Mouse (Mus musculus) CD4-positive, CD25-positive, alpha-beta regulatory T cell (primary cell): ENCODE data around the gene Gm16506. TPM values are rescaled to one million over a fixed set of nuclear protein-coding genes. Genes with fewer than 3 reads are reported as not detected.

ENCODE experiments used
- polyA plus RNA-seq: library from polyadenylated mRNA; unstranded; fragments of 100-300 nt; shearing (Covaris generic); gene quantifications from one replicate; pipeline ENCODE4 v1.2.1, GENCODE M21; 2017

Gene Gm16506
- not detected for polyA plus RNA-seq

DNA sequence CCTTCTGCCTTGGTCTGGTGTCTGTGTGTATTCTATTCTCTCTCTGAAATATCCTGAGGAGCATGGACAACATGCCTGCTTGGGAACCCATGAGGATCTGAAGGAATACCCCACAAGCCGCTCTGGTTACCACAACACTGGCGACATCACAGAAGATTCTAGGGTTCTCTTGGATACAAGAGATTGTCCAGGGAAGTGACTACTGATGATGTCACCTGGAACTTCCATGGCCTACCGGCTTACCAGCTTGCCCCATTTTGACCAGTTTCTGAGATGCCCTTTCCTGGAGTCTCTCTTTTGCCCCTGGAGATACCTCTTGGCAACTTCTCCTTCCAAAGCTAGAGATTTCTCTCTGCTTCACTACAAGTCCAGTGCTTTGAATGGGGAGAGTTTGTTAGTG is at the start of gene Gm16506:
Gene Gm16506 (minus strand): TSS at position 101 of the 400 bp plus-strand sequence.

DNA sequence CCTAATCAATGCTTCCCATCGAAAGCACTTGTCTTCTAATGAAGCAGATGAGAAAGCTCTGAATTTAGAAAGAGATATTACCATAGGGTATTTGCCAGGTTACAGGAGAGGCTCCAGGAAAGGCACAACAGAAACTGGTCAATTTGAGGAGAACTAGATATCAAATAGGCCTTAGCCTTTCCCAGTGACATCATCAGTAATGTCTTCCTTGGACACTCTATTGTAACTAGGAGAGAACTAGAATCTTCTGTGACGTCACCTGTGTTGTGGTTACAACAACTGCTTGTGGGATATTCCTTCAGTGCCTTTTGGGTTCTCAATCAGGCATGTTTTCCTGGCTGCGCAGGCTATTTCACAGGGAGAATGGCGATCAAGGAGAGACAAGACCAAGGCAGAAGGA is 20.3 kb upstream of the Gm16506 start, which contains the start of gene Gm6526:
Gene Gm6526 (plus strand): TSS at position 301 of the 400 bp plus-strand sequence.

DNA sequence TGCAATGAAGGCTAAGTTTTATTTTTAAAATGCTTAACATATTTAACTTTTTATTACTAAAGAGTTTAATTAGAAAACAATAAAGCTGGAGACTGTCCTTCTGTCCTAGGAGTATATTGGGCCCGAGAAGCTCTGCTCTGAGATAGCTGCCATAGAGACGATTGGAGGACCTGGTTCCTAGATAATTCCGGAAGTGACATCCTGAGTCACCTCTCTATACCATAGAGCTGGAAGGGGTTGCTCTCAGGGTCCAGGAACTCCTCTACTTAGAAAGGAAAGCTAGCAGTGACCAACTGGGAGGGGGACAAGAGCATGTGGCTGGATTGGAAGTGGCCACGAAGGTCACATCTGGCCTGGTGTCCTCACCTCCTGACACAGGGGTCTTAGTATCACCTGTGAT is 29.7 kb downstream of the Gm16506 start, which contains the start of gene Gm7324:
Gene Gm7324 (plus strand): TSS at position 208 of the 400 bp plus-strand sequence.

DNA sequence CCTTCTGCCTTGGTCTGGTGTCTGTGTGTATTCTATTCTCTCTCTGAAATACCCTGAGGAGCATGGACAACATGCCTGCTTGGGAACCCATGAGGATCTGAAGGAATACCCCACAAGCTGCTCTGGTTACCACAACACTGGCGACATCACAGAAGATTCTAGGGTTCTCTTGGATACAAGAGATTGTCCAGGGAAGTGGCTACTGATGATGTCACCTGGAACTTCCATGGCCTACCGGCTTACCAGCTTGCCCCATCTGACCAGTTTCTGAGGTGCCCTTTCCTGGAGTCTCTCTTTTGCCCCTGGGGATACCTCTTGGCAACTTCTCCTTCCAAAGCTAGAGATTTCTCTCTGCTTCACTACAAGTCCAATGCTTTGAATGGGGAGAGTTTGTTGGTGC is 50.2 kb downstream of the Gm16506 start, which contains the start of gene Gm8165:
Gene Gm8165 (minus strand): TSS at position 101 of the 400 bp plus-strand sequence.

Other genes starting within 250 kb of the Gm16506 start
- gene Gm5799, start 183.9 kb downstream of the Gm16506 start, polyA plus RNA-seq: not detected
- gene Gm17654, start 148.3 kb downstream of the Gm16506 start, polyA plus RNA-seq: not detected
- gene Gm10375, start 119.5 kb downstream of the Gm16506 start, polyA plus RNA-seq: not detected
- not detected for gene Gm8165, start 50.3 kb downstream of the Gm16506 start, polyA plus RNA-seq
- gene Gm7324, start 29.7 kb downstream of the Gm16506 start, polyA plus RNA-seq: 1.4 TPM
- not detected for gene Gm6526, start 20.4 kb upstream of the Gm16506 start, polyA plus RNA-seq
- not detected for gene Gm8180, start 57.3 kb upstream of the Gm16506 start, polyA plus RNA-seq
- gene Ear1, start 148.0 kb upstream of the Gm16506 start, polyA plus RNA-seq: not detected
- gene Ear10, start 196.1 kb upstream of the Gm16506 start, polyA plus RNA-seq: not detected
- 0.17 TPM for gene Gm8113, start 197.9 kb upstream of the Gm16506 start, polyA plus RNA-seq
- not detected for gene Ang5, start 229.6 kb upstream of the Gm16506 start, polyA plus RNA-seq